Mouse (Mus musculus) lung, adult 2 months (tissue): ENCODE results near the gene Angptl4.

Experiments used
- CTCF ChIP-seq: fragments of 200-500 bp; IDR thresholded peaks from 2 replicates; pipeline ENCODE4 v1.5.1; 2011; ENCODE audit warnings: mild to moderate bottlenecking, low read length, control low read depth; ENCODE audit not compliant: insufficient read depth
- POLR2A ChIP-seq: fragments of 200-500 bp; IDR thresholded peaks from 2 replicates; pipeline ENCODE4 v1.6.1; 2011; ENCODE audit warnings: low read depth, mild to moderate bottlenecking, control low read depth, low read length, borderline replicate concordance; ENCODE audit errors: extremely low read depth

- TF ChIP-seq CTCF (no peak), POLR2A (no peak)
Measured at GRCm38 (mm10) chr17:33804745-33805144, 23.1 kb upstream of the Angptl4 start.
